Mouse (Mus musculus) testis, adult 2 months (tissue): Measurements from ENCODE around the gene Ranbp10.

Experiments
- CTCF ChIP-seq: fragments of 200-500 bp; IDR thresholded peaks from 2 replicates; pipeline ENCODE4 v1.5.1; 2012; ENCODE audit warnings: low read depth, mild to moderate bottlenecking, inconsistent platforms, low read length, moderate library complexity; ENCODE audit not compliant: control insufficient read depth, insufficient read depth, insufficient replicate concordance
- POLR2A ChIP-seq: fragments of 200-500 bp; IDR thresholded peaks from 2 replicates; pipeline ENCODE4 v1.6.1; 2012; ENCODE audit warnings: low read depth, mild to moderate bottlenecking, inconsistent platforms, low read length, moderate library complexity; ENCODE audit not compliant: control insufficient read depth

DNA sequence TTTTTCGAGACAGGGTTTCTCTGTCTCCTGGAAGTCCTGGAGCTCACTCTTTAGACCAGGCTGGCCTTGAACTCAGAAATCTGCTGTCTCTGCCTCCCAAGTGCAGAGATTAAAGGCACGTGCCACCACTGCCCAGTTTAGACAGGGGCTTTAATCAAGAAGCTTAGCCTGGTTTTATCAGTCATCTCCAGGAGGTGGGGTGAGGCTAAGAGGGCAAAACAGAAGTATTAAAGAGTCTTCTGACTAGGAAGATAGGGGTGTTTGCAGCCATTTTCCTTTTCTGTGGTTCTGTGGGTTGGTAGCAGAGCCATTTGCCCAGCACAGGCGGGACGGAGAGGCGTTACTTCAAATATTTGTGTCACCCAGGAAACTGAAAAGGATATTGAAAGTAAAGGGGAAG lies 32.2 kb upstream of the Ranbp10 start:
- TF ChIP-seq CTCF (no peak), POLR2A (no peak)
